Mouse (Mus musculus) layer of hippocampus, postnatal 10 days (tissue): ENCODE measurements around the gene Utp4. TPM values are rescaled to one million over a fixed set of nuclear protein-coding genes. Genes with fewer than 3 reads are reported as not detected.
"Not testable (repeated sequence)": the region's sequence is repeated elsewhere in the genome, so short reads cannot be mapped to it uniquely, and the experiment has no call there.

Experiments used
- DNase-seq, 2 experiments: peaks; one replicate each; pipeline ENCODE4 v3.0.0; 2021; ENCODE audit warnings: low spot score in 2 of 2
- long read RNA-seq: library from polyadenylated mRNA; stranded (forward); transcript quantifications from one replicate; pipeline ENCODE4 v2.0.0, GENCODE M21; 2023
- total RNA-seq, 2 experiments: library from RNA; stranded (reverse); gene quantifications; 2 replicates each; pipeline ENCODE4 v1.2.3; 2021

Gene Utp4
- total RNA-seq, result 10 to 100 TPM; 27.5 to 31.6 TPM
- long read RNA-seq, transcript Utp4-201 (17 exons, 2,232 nt), result major isoform, 20 of 39 reads
- long read RNA-seq, partial matches to known transcripts, result 11 of 39 reads
- long read RNA-seq, other reads (novel, unspliced or antisense), result 8 of 39 reads

- peak; percentile 80 to 88 for DNase-seq
Observed at GRCm38 (mm10) chr8:106893481-106894156, at the start of gene Utp4. TSS of gene Utp4 (plus strand) at chr8:106893636.

GRCm38 (mm10) chr8:106850034-106850433, 43.4 kb upstream of the Utp4 start:
- DNase-seq, result no peak

- DNase-seq, result no peak
Observed at GRCm38 (mm10) chr8:106854534-106855241, 38.7 kb upstream of the Utp4 start.

GRCm38 (mm10) chr8:106855242-106855562, 38.2 kb upstream of the Utp4 start:
- no peak for DNase-seq

GRCm38 (mm10) chr8:106862845-106863244, 30.6 kb upstream of the Utp4 start:
- DNase-seq, result no peak

- no peak for DNase-seq
Observed at GRCm38 (mm10) chr8:106865354-106865753, 28.1 kb upstream of the Utp4 start.

- DNase-seq, result peak; percentile 32 to 34
Observed at GRCm38 (mm10) chr8:106870051-106870450, 23.4 kb upstream of the Utp4 start, which contains the start of gene Has3. TSS of gene Has3 (plus strand) at chr8:106870242.

- DNase-seq, result peak; percentile 64 to 76
Observed at GRCm38 (mm10) chr8:106870537-106871327, 22.7 kb upstream of the Utp4 start.

- DNase-seq, result no peak
Observed at GRCm38 (mm10) chr8:106871328-106871926, 22.0 kb upstream of the Utp4 start.

- peak; percentile 44 to 59 for DNase-seq
Observed at GRCm38 (mm10) chr8:106871931-106872371, 21.5 kb upstream of the Utp4 start.

- no peak for DNase-seq
Observed at GRCm38 (mm10) chr8:106872454-106873034, 20.9 kb upstream of the Utp4 start.

- DNase-seq, result no peak
Observed at GRCm38 (mm10) chr8:106880121-106880707, 13.2 kb upstream of the Utp4 start.

- DNase-seq, result not testable (repeated sequence)
Observed at GRCm38 (mm10) chr8:106884094-106884493, 9.3 kb upstream of the Utp4 start.

GRCm38 (mm10) chr8:106884826-106885400, 8.5 kb upstream of the Utp4 start:
- DNase-seq, result not testable (repeated sequence)

GRCm38 (mm10) chr8:106887336-106888189, 5.9 kb upstream of the Utp4 start:
- peak; percentile 83 to 84 for DNase-seq

GRCm38 (mm10) chr8:106888803-106889202, 4.6 kb upstream of the Utp4 start:
- no peak for DNase-seq

GRCm38 (mm10) chr8:106892210-106892805, 1.1 kb upstream of the Utp4 start:
- DNase-seq, result peak in 1 of 2 experiments; percentile 29

GRCm38 (mm10) chr8:106892806-106893451, 507 bp upstream of the Utp4 start:
- no peak for DNase-seq
